Mouse (Mus musculus) lung, embryonic 16.5 days (tissue): ENCODE data around the gene Hist1h2ab. TPM values are rescaled to one million over a fixed set of nuclear protein-coding genes. Genes with fewer than 3 reads are reported as not detected.
"Not testable (repeated sequence)": the region's sequence is repeated elsewhere in the genome, so short reads cannot be mapped to it uniquely, and the experiment has no call there.

Source experiments
- ATAC-seq: fragments of 200-750 bp; cut with Nextera tagmentation; 2 replicates; pipeline ENCODE4 v1.8.0; 2017; ENCODE audit warnings: low read depth, mild to moderate bottlenecking, moderate library complexity
- H3K27ac ChIP-seq: fragments of 300-500 bp; sonication (generic); 2 replicates; pipeline ENCODE4 v1.5.1; 2014; ENCODE audit warnings: mild to moderate bottlenecking, control low read depth, low read length
- H3K27me3 ChIP-seq: fragments of 300-500 bp; sonication (generic); 2 replicates; pipeline ENCODE4 v1.6.1; 2014; ENCODE audit warnings: low read depth, low read length, mixed read lengths; ENCODE audit not compliant: control insufficient read depth, insufficient read depth
- H3K36me3 ChIP-seq: fragments of 300-500 bp; sonication (generic); 2 replicates; pipeline ENCODE4 v1.6.1; 2014; ENCODE audit warnings: low read length; ENCODE audit not compliant: control insufficient read depth, insufficient read depth
- H3K4me1 ChIP-seq: fragments of 300-500 bp; sonication (generic); replicated peaks from 2 replicates; pipeline ENCODE4 v1.6.1; 2014; ENCODE audit warnings: low read length, mixed read lengths; ENCODE audit not compliant: control insufficient read depth, insufficient read depth
- H3K4me2 ChIP-seq: fragments of 300-500 bp; sonication (generic); 2 replicates; pipeline ENCODE4 v1.6.1; 2014; ENCODE audit warnings: low read depth, low read length, control low read depth
- H3K4me3 ChIP-seq: fragments of 300-500 bp; sonication (generic); 2 replicates; pipeline ENCODE4 v1.5.1; 2014; ENCODE audit warnings: mild to moderate bottlenecking, low read length, control low read depth
- H3K9ac ChIP-seq: fragments of 300-500 bp; sonication (generic); 2 replicates; pipeline ENCODE4 v1.6.1; 2014; ENCODE audit warnings: low read length, control low read depth
- H3K9me3 ChIP-seq: fragments of 300-500 bp; sonication (generic); 2 replicates; pipeline ENCODE4 v1.6.1; 2016; ENCODE audit warnings: low read length; ENCODE audit not compliant: control insufficient read depth
- WGBS: fragments of 180-500 bp; shearing (Covaris S2); extraction: QIAGEN DNeasy Blood & Tissue Kit; methylation state at CpG from one replicate; pipeline ENCODE4 v1.1.7; 2014; 5-methylcytosine and 5-hydroxymethylcytosine counted together
- polyA plus RNA-seq: library from polyadenylated mRNA; unstranded; fragments of >200 nt; fragmentation: Nextera tagmentation; extraction: Ambion mirVana; gene quantifications from 2 replicates; pipeline ENCODE4 v1.2.1, GENCODE M21; 2015

The Hist1h2ab gene
- polyA plus RNA-seq, 1 experiment from 2014 or later: 44.6 TPM

DNA sequence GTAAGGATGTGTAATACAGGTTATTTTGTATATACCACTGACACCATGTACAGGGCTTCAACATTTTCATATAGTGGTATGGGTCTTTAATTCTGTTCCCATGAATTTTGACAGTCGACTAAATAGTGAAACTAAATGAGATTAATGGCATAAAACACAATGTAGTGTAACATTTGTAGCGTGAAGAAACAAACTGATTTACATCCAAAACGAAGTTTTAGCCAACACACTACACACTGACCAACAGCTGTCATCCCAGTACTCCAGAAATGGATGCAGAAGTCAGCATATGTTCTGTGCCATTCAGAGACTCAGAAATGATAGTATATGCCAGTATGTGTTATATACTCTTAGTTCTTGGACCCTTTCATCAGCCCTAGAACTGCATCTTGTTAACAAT, 7.0 kb downstream of the Hist1h2ab start:
- no peak overlapping the region for H3K27ac ChIP-seq
- H3K4me3 ChIP-seq: no peak overlapping the region
- H3K4me2 ChIP-seq: peak overlapping the region; percentile 26; the same call in 1 of the 2 replicates
- no peak overlapping the region for H3K9ac ChIP-seq
- no peaks in the 10 kb centered on the region for H3K9me3 ChIP-seq
- peaks cover 13% of the 10 kb centered on the region for H3K4me1 ChIP-seq
- H3K36me3 ChIP-seq: no peaks in the 10 kb centered on the region
- 41% methylated on average over 3 of the region's 3 CpGs for WGBS
- no peak for ATAC-seq
- H3K27me3 ChIP-seq: no peaks in the 10 kb centered on the region

- Histone ChIP-seq H3K4me2 (no peak overlapping the region), H3K36me3 (no peaks in the 10 kb centered on the region), H3K9ac (no peak overlapping the region), H3K4me3 (no peak overlapping the region), H3K4me1 (peaks cover 13% of the 10 kb centered on the region), H3K27ac (no peak overlapping the region), H3K9me3 (no peaks in the 10 kb centered on the region), H3K27me3 (no peaks in the 10 kb centered on the region)
- ATAC-seq: no peak
- 78% methylated on average over 3 of the region's 3 CpGs for WGBS
Measured at GRCm38 (mm10) chr13:23759251-23759771, 8.4 kb downstream of the Hist1h2ab start.

GRCm38 (mm10) chr13:23759916-23760239, 9.0 kb downstream of the Hist1h2ab start:
- Histone ChIP-seq H3K36me3 (no peaks in the 10 kb centered on the region), H3K27ac (peak overlapping the region; percentile 95), H3K4me3 (peak overlapping the region; percentile 53), H3K9ac (peak overlapping the region; percentile 70), H3K4me2 (peak overlapping the region; percentile 77), H3K4me1 (peaks cover 15% of the 10 kb centered on the region), H3K9me3 (no peaks in the 10 kb centered on the region), H3K27me3 (no peaks in the 10 kb centered on the region)
- WGBS: 72% methylated on average over 1 of the region's 1 CpGs
- ATAC-seq: no peak

DNA sequence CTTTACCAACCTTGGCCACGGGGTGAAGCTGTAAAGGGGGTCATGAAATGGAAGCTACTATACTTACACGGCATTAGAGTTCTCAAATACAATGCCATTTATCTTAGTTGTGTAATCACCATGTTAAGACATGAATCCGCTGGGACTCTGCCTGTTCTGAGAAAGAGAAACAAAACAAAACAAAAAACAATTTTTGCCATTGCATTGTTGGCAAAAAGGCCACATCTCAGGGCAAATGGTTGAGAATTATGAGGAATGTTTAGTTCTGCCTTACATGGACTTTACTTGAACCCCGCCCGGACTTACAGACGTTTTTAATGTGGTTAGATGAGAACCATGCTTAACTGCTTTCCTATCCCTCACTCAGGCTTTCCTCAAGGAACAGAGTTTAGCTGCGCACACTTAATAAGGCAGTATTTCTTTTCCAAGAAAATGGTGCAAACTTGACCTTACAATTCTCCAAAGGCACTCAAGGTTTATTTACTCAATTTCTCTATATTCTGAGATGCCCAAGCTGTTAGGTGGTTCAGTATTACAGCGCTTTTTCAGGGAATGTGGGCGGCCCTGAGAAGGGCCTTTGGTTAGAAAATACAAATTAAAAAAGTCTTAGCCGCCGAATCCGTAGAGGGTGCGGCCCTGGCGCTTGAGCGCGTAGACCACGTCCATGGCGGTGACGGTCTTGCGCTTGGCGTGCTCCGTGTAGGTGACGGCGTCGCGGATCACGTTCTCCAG, 9.5 kb downstream of the Hist1h2ab start:
- WGBS: 1% methylated on average over 18 of the region's 27 CpGs
- Histone ChIP-seq H3K36me3 (no peaks in the 10 kb centered on the region), H3K9me3 (no peaks in the 10 kb centered on the region), H3K27ac (peak overlapping the region; percentile 95), H3K4me2 (peak overlapping the region; percentile 77), H3K4me1 (peaks cover 18% of the 10 kb centered on the region), H3K4me3 (peak overlapping the region; percentile 53), H3K27me3 (no peaks in the 10 kb centered on the region), H3K9ac (peak overlapping the region; percentile 70)
- ATAC-seq: no peak

DNA sequence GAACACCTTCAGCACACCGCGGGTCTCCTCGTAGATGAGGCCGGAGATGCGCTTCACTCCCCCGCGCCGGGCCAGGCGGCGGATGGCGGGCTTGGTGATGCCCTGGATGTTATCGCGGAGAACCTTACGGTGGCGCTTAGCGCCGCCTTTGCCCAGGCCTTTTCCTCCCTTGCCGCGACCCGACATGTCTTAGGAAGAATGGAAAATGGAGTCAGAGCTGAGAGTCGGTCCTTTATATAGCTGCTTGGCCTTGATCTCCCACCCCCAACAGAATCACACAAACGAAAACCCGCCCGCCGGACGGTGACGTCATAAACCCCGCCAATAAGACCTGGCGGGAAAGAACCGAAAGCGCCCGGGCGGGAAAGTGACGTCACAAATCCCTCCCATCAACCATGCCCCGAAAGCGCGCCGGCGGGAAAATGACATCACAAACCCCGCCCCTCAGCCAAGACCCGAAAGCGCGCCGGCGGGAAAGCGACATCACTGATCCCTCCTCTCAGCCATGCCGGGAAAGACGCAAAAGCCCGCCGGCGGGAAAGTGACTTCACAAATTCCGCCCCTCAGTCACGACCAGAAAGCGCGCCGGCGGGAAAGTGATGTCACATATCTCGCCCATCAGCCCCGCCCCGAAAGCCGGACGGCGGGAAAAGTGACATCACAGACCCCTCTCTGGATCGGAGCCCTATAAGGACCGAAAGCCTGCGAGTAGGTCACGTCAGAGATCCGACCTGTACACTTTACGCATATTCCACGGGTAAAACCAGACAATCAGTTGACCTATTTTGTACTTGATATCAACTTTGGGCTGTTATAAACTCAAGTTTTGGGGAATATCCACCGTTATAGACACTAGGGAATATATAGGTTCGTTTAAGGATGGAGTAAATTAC, 10.3 kb downstream of the Hist1h2ab start, which contains the start of gene Hist1h4a:
Gene Hist1h4a, minus strand, starts transcription at position 259 of the 893 bp plus-strand sequence.
- H3K9me3 ChIP-seq: no peaks in the 10 kb centered on the region
- no peaks in the 10 kb centered on the region for H3K36me3 ChIP-seq
- no peaks in the 10 kb centered on the region for H3K27me3 ChIP-seq
- H3K4me3 ChIP-seq: peak within 1 kb of the TSS; percentile 53
- peak within 1 kb of the TSS; percentile 77 for H3K4me2 ChIP-seq
- peak within 1 kb of the TSS; percentile 71 for H3K9ac ChIP-seq
- H3K4me1 ChIP-seq: peaks cover 18% of the 10 kb centered on the region
- peak; percentile 76 for ATAC-seq
- whole genome bisulfite sequencing: under 1% methylated on average over 67 of the region's 72 CpGs
- peak within 1 kb of the TSS; percentile 95 for H3K27ac ChIP-seq

- Histone ChIP-seq H3K27ac (peak within 1 kb of the TSS; percentile 95), H3K4me1 (peaks cover 18% of the 10 kb centered on the region), H3K9ac (peak within 1 kb of the TSS; percentile 71), H3K4me2 (peak within 1 kb of the TSS; percentile 77), H3K4me3 (peak within 1 kb of the TSS; percentile 53)
- H3K36me3 ChIP-seq, H3K9me3 ChIP-seq, H3K27me3 ChIP-seq: not testable (repeated sequence)
- WGBS: under 1% methylated on average over 27 of the region's 52 CpGs
- ATAC-seq: peak; percentile 68
Measured at GRCm38 (mm10) chr13:23761871-23762821, 11.2 kb downstream of the Hist1h2ab start, which contains the start of gene Hist1h3a. TSS of gene Hist1h3a (minus strand) at chr13:23762386.

DNA sequence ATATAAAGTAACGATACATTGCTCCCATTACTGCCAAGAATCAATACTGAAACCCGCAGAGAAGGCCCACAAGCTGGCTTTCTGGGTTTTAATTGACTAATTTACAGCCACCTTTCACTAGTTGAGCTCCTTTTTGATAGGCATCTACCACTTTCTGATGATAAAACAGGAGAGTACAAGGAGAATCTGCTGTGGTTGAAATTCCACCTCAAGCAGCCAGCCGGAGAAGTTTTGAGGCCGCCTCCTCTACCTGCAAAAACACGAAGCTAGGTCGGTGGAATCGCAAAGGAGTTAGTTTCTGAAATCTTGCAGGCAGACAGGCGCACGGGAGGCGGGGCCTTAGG, 12.3 kb downstream of the Hist1h2ab start:
- H3K9ac ChIP-seq: peak overlapping the region; percentile 61
- ATAC-seq: no peak
- H3K27me3 ChIP-seq: no peaks in the 10 kb centered on the region
- WGBS: 1% methylated on average over 10 of the region's 10 CpGs
- H3K36me3 ChIP-seq: no peaks in the 10 kb centered on the region
- no peaks in the 10 kb centered on the region for H3K9me3 ChIP-seq
- peak overlapping the region; percentile 77 for H3K4me2 ChIP-seq
- peak overlapping the region; percentile 53 for H3K4me3 ChIP-seq
- H3K27ac ChIP-seq: peak overlapping the region; percentile 95
- H3K4me1 ChIP-seq: peaks cover 18% of the 10 kb centered on the region

- WGBS: 2% methylated on average over 34 of the region's 34 CpGs
- peak; percentile 71 for ATAC-seq
- Histone ChIP-seq H3K4me2 (peak within 1 kb of the TSS; percentile 77), H3K4me3 (peak within 1 kb of the TSS; percentile 57), H3K36me3 (no peaks in the 10 kb centered on the region), H3K27me3 (no peaks in the 10 kb centered on the region), H3K9me3 (no peaks in the 10 kb centered on the region), H3K4me1 (peaks cover 18% of the 10 kb centered on the region), H3K9ac (peak within 1 kb of the TSS; percentile 74), H3K27ac (peak within 1 kb of the TSS; percentile 95)
Measured at GRCm38 (mm10) chr13:23763586-23764323, 12.8 kb downstream of the Hist1h2ab start, which contains the start of gene Hist1h1a. TSS of gene Hist1h1a (plus strand) at chr13:23763666.
